Mouse (Mus musculus) forebrain, embryonic 15.5 days (tissue): ENCODE data around the gene Nip7. TPM values are rescaled to one million over a fixed set of nuclear protein-coding genes. Genes with fewer than 3 reads are reported as not detected.
A peak's percentile ranks its signal among the peaks of the same experiment; 100 is the strongest.
"Not testable (repeated sequence)": the region's sequence is repeated elsewhere in the genome, so short reads cannot be mapped to it uniquely, and the experiment has no call there.

ENCODE experiments used
- ATAC-seq: fragments of 200-750 bp; cut with Nextera tagmentation; replicated peaks from 2 replicates; pipeline ENCODE4 v1.8.0; 2017; ENCODE audit warnings: mild to moderate bottlenecking, moderate TSS enrichment, moderate library complexity
- H3K27ac ChIP-seq: fragments of 300-500 bp; sonication (generic); replicated peaks from 2 replicates; pipeline ENCODE4 v1.5.1; 2015; ENCODE audit warnings: mild to moderate bottlenecking, inconsistent platforms
- H3K27me3 ChIP-seq: fragments of 300-500 bp; sonication (generic); 2 replicates; pipeline ENCODE4 v1.6.1; 2015; ENCODE audit warnings: inconsistent platforms
- H3K36me3 ChIP-seq: fragments of 300-500 bp; sonication (generic); 2 replicates; pipeline ENCODE4 v1.6.1; 2015; ENCODE audit warnings: mild to moderate bottlenecking, inconsistent platforms
- H3K4me1 ChIP-seq: fragments of 300-500 bp; sonication (generic); 2 replicates; pipeline ENCODE4 v1.6.1; 2015; ENCODE audit warnings: inconsistent platforms
- H3K4me2 ChIP-seq: fragments of 300-500 bp; sonication (generic); replicated peaks from 2 replicates; pipeline ENCODE4 v1.6.1; 2015; ENCODE audit warnings: mild to moderate bottlenecking, inconsistent platforms
- H3K4me3 ChIP-seq: fragments of 300-500 bp; sonication (generic); 2 replicates; pipeline ENCODE4 v1.5.1; 2015; ENCODE audit warnings: mild to moderate bottlenecking, inconsistent platforms
- H3K9ac ChIP-seq: fragments of 300-500 bp; sonication (generic); replicated peaks from 2 replicates; pipeline ENCODE4 v1.6.1; 2015; ENCODE audit warnings: mild to moderate bottlenecking, inconsistent platforms
- H3K9me3 ChIP-seq: fragments of 300-500 bp; sonication (generic); 2 replicates; pipeline ENCODE4 v1.6.1; 2016; ENCODE audit warnings: inconsistent platforms
- WGBS: fragments of 180-500 bp; shearing (Covaris S2); methylation state at CpG from one replicate; pipeline ENCODE4 v1.1.7; 2015; ENCODE audit warnings: mixed read lengths; 5-methylcytosine and 5-hydroxymethylcytosine counted together
- polyA plus RNA-seq: library from polyadenylated mRNA; unstranded; fragments of >200 nt; fragmentation: Nextera tagmentation; extraction: Ambion mirVana; gene quantifications from 2 replicates; pipeline ENCODE4 v1.2.1, GENCODE M21; 2015

The Nip7 gene
- polyA plus RNA-seq, 1 experiment from 2014 or later, result 81.0 TPM

DNA sequence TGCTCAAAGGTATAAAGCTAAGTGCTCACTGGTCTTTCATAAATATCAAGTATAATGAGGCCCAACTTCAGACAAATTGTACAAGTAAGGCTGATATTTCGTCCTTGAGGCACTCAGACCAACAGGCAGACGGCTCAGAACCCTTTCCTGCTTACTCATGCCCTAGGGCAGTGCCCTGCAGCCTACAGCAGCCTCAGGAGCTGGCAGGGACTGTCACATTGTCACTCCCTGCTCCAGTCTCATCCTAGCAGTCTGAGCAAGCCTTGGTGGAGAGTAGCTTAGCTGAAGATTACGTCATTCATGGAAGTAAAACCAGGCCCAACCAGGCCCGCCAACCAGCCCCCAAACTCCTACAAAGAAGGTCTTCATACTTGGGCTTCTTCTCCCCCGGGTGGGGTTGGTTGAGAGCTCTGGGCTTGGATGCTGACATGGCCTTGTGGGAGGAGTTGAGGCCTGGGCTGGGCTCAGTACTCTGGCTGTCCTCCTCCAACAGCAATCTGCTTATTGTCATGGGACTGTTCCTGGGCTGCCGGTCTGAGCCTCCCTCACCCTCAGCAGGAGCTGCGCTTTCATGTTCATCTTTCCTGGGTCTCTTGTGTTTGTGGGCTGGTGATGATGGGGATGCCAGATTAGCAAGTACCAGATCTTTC is 19.7 kb downstream of the Nip7 start:
- Histone ChIP-seq H3K36me3 (peaks cover 81% of the 10 kb centered on the region), H3K4me2 (no peak overlapping the region), H3K27ac (no peak overlapping the region), H3K9ac (no peak overlapping the region), H3K4me3 (no peak overlapping the region), H3K9me3 (no peaks in the 10 kb centered on the region), H3K4me1 (no peaks in the 10 kb centered on the region), H3K27me3 (no peaks in the 10 kb centered on the region)
- WGBS, result 95% methylated on average over 7 of the region's 7 CpGs
- no peak for ATAC-seq

DNA sequence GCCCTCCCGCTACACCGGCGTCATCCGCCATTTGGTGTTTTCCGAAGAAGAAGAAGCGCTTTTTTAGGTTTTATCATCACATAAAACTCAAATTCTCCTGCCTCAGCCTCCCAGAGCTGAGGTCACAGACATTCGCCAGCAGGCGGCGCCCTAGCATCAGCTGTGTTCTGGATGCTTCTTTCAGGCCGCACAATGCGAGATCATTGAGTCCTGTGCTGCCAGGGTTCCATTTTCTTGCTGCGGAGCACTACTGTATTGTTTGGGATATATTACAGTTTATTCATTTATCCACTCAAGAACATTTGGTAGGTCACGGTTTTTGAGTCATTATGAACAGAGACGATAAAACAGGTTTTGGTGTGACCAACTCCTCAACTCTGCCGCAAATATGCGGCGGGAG is 28.7 kb downstream of the Nip7 start:
- ATAC-seq, result no peak
- no peaks in the 10 kb centered on the region for H3K9me3 ChIP-seq
- no peaks in the 10 kb centered on the region for H3K4me1 ChIP-seq
- H3K4me3 ChIP-seq, result no peak overlapping the region
- no peak overlapping the region for H3K27ac ChIP-seq
- peaks cover 53% of the 10 kb centered on the region for H3K36me3 ChIP-seq
- WGBS, result 95% methylated on average over 17 of the region's 17 CpGs
- H3K4me2 ChIP-seq, result no peak overlapping the region
- no peaks in the 10 kb centered on the region for H3K27me3 ChIP-seq
- no peak overlapping the region for H3K9ac ChIP-seq

GRCm38 (mm10) chr8:107086018-107086417 is 29.3 kb downstream of the Nip7 start:
- Histone ChIP-seq H3K9ac (no peak overlapping the region), H3K4me3 (no peak overlapping the region), H3K4me1 (no peaks in the 10 kb centered on the region), H3K9me3 (no peaks in the 10 kb centered on the region), H3K27ac (no peak overlapping the region), H3K27me3 (no peaks in the 10 kb centered on the region), H3K4me2 (no peak overlapping the region), H3K36me3 (peaks cover 52% of the 10 kb centered on the region)
- WGBS, result 97% methylated on average over 5 of the region's 5 CpGs
- ATAC-seq, result no peak

- Histone ChIP-seq H3K27ac (no peak overlapping the region), H3K27me3 (no peaks in the 10 kb centered on the region), H3K36me3 (peaks cover 37% of the 10 kb centered on the region), H3K9ac (no peak overlapping the region), H3K4me2 (no peak overlapping the region), H3K9me3 (no peaks in the 10 kb centered on the region), H3K4me3 (no peak overlapping the region), H3K4me1 (peaks cover 4% of the 10 kb centered on the region; the same call in 1 of the 2 replicates)
- no peak for ATAC-seq
- 93% methylated on average over 5 of the region's 5 CpGs for WGBS
These were observed 31.9 kb downstream of the Nip7 start for GRCm38 (mm10) chr8:107088526-107089063.

GRCm38 (mm10) chr8:107090531-107090930 is 33.9 kb downstream of the Nip7 start:
- Histone ChIP-seq H3K4me1 (peaks cover 23% of the 10 kb centered on the region), H3K27ac (no peak overlapping the region), H3K4me2 (no peak overlapping the region), H3K9ac (no peak overlapping the region), H3K36me3 (peaks cover 32% of the 10 kb centered on the region; the same call in 1 of the 2 replicates), H3K4me3 (no peak overlapping the region), H3K9me3 (no peaks in the 10 kb centered on the region), H3K27me3 (no peaks in the 10 kb centered on the region)
- 95% methylated on average over 7 of the region's 7 CpGs for WGBS
- no peak for ATAC-seq

DNA sequence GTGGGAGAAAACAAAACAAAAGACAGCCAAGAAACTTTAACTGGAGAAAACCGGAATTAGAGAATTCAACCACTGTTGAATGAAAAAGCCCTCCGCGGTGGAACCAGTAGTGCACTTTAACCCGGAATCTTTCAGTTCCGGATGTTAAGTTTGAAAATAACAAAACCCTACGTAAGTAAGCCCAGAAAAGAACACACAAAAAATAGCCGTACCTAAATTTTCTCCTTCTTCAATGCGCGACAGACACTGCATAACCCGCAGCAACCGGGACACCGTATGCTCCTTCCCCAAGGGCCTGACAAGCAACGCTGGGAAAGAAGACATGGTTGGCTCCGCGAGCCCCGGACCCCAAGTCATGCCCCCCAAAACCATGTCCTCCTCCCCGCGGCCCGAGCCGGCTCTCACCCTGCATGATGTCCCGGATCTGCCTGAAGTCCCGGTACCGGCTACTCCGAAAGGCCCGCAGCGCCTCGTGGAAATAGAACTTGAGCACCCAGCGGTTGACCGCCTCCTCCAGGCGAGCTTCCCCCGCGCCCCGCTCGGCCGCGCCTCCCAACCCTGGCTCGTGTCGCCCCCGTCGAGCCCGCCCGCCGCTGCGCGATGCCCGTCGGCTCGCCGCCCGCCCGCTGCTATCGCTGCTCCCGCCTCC is 39.2 kb downstream of the Nip7 start:
- H3K27ac ChIP-seq, result peak overlapping the region; percentile 87
- 2% methylated on average over 49 of the region's 53 CpGs for WGBS
- peak overlapping the region; percentile 87 for H3K9ac ChIP-seq
- no peaks in the 10 kb centered on the region for H3K9me3 ChIP-seq
- peak overlapping the region; percentile 89 for H3K4me3 ChIP-seq
- H3K4me1 ChIP-seq, result peaks cover 25% of the 10 kb centered on the region
- H3K27me3 ChIP-seq, result no peaks in the 10 kb centered on the region
- peaks cover 3% of the 10 kb centered on the region; the same call in 1 of the 2 replicates for H3K36me3 ChIP-seq
- ATAC-seq, result peak; percentile 84
- H3K4me2 ChIP-seq, result peak overlapping the region; percentile 55

DNA sequence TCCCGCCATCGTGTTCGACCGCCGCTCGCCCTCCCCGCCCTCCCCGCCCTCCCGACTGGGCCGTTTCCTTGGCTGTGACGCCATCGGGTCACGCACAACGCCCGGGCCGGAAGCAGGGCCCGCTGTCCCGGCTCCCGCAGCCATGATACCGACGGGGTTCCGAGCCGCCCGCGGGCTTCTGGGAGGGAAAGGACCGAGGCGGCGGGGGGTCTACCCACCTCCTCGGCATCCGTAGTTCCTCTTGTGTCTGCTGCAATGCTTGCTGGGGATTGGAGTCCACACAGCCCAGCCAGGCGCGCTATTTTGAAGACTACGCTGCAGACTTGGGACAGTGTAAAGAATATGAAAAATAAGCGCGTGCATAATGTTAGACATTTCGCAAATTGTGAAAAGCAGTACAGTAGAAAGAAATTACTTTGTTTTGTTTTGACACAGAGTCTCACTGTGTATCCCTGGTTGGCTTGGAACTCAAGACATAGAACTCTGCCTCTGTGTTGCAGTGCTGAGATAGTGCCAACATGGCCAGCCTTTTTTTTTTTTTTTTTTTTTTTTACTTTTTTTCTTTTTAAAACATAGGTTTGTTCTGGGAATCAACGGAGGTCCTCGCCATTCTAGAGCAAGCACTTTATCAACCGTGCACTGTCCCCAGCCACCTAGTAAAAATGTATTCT is 39.8 kb downstream of the Nip7 start, which contains the start of gene Terf2:
Terf2 (minus strand) TSS at position 182 of the 671 bp plus-strand sequence.
- no peaks in the 10 kb centered on the region for H3K9me3 ChIP-seq
- ATAC-seq, result peak; percentile 97
- H3K27ac ChIP-seq, result peak within 1 kb of the TSS; percentile 87
- 4% methylated on average over 35 of the region's 39 CpGs for WGBS
- H3K4me2 ChIP-seq, result peak within 1 kb of the TSS; percentile 55
- peak within 1 kb of the TSS; percentile 87 for H3K9ac ChIP-seq
- H3K4me3 ChIP-seq, result peak within 1 kb of the TSS; percentile 89
- H3K27me3 ChIP-seq, result no peaks in the 10 kb centered on the region
- peaks cover 25% of the 10 kb centered on the region for H3K4me1 ChIP-seq
- no peaks in the 10 kb centered on the region for H3K36me3 ChIP-seq

GRCm38 (mm10) chr8:107100635-107101034 is 44.0 kb downstream of the Nip7 start:
- no peak for ATAC-seq
- H3K4me3 ChIP-seq, result no peak overlapping the region
- no peak overlapping the region for H3K27ac ChIP-seq
- H3K4me1 ChIP-seq, result peaks cover under 1% of the 10 kb centered on the region; the same call in 1 of the 2 replicates
- H3K27me3 ChIP-seq, result no peaks in the 10 kb centered on the region
- H3K9ac ChIP-seq, result no peak overlapping the region
- no peaks in the 10 kb centered on the region for H3K9me3 ChIP-seq
- no peaks in the 10 kb centered on the region for H3K36me3 ChIP-seq
- H3K4me2 ChIP-seq, result no peak overlapping the region
- 85% methylated on average over 2 of the region's 2 CpGs for WGBS

DNA sequence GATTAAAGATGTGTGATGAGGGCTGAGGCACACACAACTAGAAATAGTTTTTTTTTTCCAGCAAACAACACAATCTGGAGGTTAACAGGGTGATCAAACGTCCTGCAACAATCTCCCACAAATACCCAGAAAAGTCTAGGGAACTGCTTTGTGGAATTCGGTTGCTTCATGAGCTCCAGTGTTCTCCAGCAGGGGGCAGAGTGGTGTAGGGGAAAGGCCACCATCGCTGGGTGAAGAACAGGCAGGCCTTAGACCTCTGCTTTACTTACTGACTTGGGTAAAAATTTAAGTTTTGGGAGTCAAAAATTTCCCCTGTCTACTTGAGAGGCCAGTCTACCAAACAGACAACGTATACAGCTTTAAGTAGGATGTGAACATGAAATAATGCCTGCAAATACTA is 47.9 kb downstream of the Nip7 start:
- no peak overlapping the region for H3K9ac ChIP-seq
- no peak overlapping the region for H3K4me3 ChIP-seq
- H3K9me3 ChIP-seq, result no peaks in the 10 kb centered on the region
- H3K27me3 ChIP-seq, result no peaks in the 10 kb centered on the region
- no peak for ATAC-seq
- H3K4me1 ChIP-seq, result no peaks in the 10 kb centered on the region
- H3K27ac ChIP-seq, result no peak overlapping the region
- WGBS, result 11% methylated on average over 4 of the region's 4 CpGs
- H3K36me3 ChIP-seq, result no peaks in the 10 kb centered on the region
- no peak overlapping the region for H3K4me2 ChIP-seq

GRCm38 (mm10) chr8:107108089-107108488 is 51.4 kb downstream of the Nip7 start:
- 93% methylated on average over 5 of the region's 5 CpGs for WGBS
- not testable (repeated sequence) for H3K4me2 ChIP-seq, H3K4me1 ChIP-seq, ATAC-seq, H3K36me3 ChIP-seq, H3K27ac ChIP-seq, H3K9me3 ChIP-seq, H3K4me3 ChIP-seq, H3K27me3 ChIP-seq, H3K9ac ChIP-seq

DNA sequence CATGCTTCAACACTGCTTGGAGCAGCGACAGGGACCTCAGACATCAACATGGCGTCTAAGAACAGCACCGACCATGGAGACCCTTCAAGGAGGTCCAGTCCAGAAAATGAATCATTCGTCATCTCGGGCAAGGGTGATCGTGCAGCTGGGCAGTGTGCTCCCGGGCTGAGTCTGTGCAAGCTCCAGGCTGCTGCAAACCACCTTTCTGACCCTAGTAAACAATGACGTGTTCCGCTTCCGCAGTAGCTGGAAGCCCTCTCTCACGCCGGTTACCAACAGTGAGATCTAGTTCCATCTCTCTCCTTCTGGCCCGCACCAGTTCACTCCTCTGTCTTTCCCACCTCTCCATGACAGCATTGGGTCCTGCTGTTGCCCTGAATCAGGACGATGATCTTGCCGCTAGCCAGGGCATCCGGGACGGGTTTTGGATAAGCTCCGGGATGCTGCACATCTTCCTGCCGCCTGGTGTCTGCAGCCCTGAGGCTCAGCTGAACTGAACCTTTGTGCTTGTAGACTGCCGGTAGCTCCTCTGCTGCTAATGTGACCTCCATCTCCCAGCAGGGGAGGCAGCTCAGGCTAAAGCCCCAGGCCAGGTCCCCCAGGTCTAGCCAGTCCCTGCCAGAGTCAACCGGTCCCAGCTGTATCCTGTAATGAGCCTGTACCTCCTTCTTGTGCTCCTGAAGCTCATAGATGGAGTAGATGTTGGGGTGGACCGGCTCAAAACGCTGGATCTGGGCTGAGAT is 52.5 kb downstream of the Nip7 start:
- no peak overlapping the region for H3K4me3 ChIP-seq
- peaks cover 3% of the 10 kb centered on the region; the same call in 1 of the 2 replicates for H3K4me1 ChIP-seq
- no peaks in the 10 kb centered on the region for H3K27me3 ChIP-seq
- 74% methylated on average over 23 of the region's 23 CpGs for WGBS
- no peaks in the 10 kb centered on the region for H3K9me3 ChIP-seq
- H3K9ac ChIP-seq, result no peak overlapping the region
- H3K27ac ChIP-seq, result no peak overlapping the region
- ATAC-seq, result no peak
- no peaks in the 10 kb centered on the region for H3K36me3 ChIP-seq
- H3K4me2 ChIP-seq, result no peak overlapping the region
